In the genomic region with DNA sequence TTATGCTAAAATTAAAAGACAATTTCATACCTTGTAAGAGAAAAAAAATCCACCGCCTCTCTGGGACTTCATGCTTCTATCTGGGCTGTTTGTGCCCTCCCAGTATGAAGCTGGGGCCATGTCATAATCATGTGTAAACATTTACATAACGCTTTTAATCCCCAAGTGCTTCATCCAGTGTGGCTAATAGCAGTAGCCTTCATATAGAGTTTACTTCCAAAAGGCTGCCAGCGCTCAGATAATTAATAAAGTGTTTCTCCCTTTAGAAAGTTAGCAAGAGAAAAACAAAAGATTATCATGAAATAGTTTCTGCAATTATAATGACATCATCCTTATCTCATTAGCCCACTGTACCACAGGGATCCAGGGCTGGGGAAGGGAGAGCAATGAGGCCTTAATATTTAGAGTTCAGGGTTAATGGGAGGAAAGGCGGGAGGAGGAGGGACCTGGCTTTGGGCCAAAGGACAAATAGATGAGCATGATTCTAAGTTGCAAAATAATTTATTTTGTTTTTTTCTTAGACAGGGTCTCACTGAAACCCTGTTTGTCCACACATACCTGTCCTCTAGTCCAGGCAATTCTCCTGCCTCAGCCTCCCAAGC, we compare ENCODE assay signal across 10 mouse cellular contexts.
A peak's percentile ranks its signal among the peaks of the same experiment; 100 is the strongest.
DNase-seq lines count a peak whose midpoint lies in the region; ATAC-seq lines count a peak whose summit lies in the region.
"Had no signal": no experiment of that assay in that cellular context is flagged by ENCODE, and none has a peak within 500 bp of the region (broad histone marks: within the 10 kb centered on the region; RNA-seq: fewer than 3 reads in every experiment).

No protein-coding gene starts in this region.

- H3K36me3 ChIP-seq in heart, embryonic 13.5 days: no peaks in the 10 kb centered on the region
- H3K36me3 ChIP-seq: embryonic facial prominence, embryonic 12.5 days had no signal

- no peak for ATAC-seq in heart, embryonic 13.5 days (ENCODE audit: extremely low read depth, insufficient number of reproducible peaks, low FRiP score, low TSS enrichment)

- no peaks in the 10 kb centered on the region for H3K27me3 ChIP-seq in heart, embryonic 13.5 days (replicated peaks)
- H3K27me3 ChIP-seq: embryonic facial prominence, embryonic 12.5 days had no signal

- intact Hi-C loops in heart, postnatal 25 days (cut with DNase I): loop anchor here (10.0 kb wide), 1 partner anchor 349 kb away; no protein-coding TSS in a partner anchor
- intact Hi-C loops in left cerebral cortex, postnatal 4 days (cut with DNase I): loop anchor here (5.0 kb wide), 1 partner anchor 201 kb away; no protein-coding TSS in a partner anchor

- H3K27ac ChIP-seq in heart, embryonic 13.5 days (replicated peaks): peak overlapping the region; percentile 98; the same call in 1 of the 2 replicates
- H3K27ac ChIP-seq: embryonic facial prominence, embryonic 12.5 days had no signal

- H3K4me2 ChIP-seq in heart, embryonic 13.5 days: peak overlapping the region; percentile 77
- H3K4me2 ChIP-seq: embryonic facial prominence, embryonic 12.5 days had no signal

- WGBS in heart, embryonic 13.5 days: 50% methylated on average over 4 of the region's 4 CpGs

- peaks cover 58% of the 10 kb centered on the region for H3K4me1 ChIP-seq in heart, embryonic 13.5 days

- no peak overlapping the region for H3K4me3 ChIP-seq in heart, embryonic 13.5 days
- H3K4me3 ChIP-seq: embryonic facial prominence, embryonic 12.5 days had no signal

- H3K9me3 ChIP-seq in heart, embryonic 13.5 days: no peaks in the 10 kb centered on the region
- H3K9me3 ChIP-seq: embryonic facial prominence, embryonic 12.5 days had no signal

- H3K9ac ChIP-seq in heart, embryonic 13.5 days: no peak overlapping the region
- H3K9ac ChIP-seq: embryonic facial prominence, embryonic 12.5 days had no signal

- no peak for DNase-seq in heart, postnatal 25 days (ENCODE audit: low spot score)
- peak; percentile 31 for DNase-seq in ovary, adult 18-20 months (ENCODE audit: low spot score)
- DNase-seq in ovary, postnatal 10 days (ENCODE audit: low spot score): no peak
- DNase-seq in lung, postnatal 36 days: peak; percentile 59
- DNase-seq in left cerebral cortex, postnatal 4 days: no peak
- no peak for DNase-seq in layer of hippocampus, postnatal 36 days
- DNase-seq: cerebellum, adult 11 months; right cerebral cortex, postnatal 25 days had no signal

Comparison
In these comparisons a context has a peak if more than half of its experiments do, and no peak if none do; other contexts are left out.
1. DNase-seq: peak in ovary, adult 18-20 months (single experiment) and lung, postnatal 36 days (single experiment); none in heart, postnatal 25 days (single experiment), ovary, postnatal 10 days (single experiment), left cerebral cortex, postnatal 4 days (single experiment) and layer of hippocampus, postnatal 36 days (0 of 2).